Mouse (Mus musculus): Measurements from ENCODE around the gene Rtp1.

DNA sequence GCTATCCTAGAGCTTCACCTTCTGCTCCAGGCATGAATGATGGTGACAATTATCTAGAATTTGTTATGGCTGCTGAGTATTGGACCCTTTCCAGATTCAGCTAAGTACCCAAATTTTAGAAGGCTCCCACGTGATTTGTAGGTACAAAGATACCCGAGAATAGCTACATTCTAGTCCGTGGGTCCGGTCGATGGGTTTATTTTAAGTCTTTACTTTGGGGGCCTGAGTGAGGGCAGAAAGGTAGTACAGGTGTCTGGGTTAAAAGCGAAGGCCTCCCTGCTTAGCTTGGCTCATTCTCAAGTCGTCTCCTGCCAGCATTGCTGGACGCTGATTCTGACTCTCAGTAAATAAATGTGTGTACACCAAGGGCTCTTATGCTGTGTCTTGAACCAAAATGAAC lies 1.1 kb downstream of the Rtp1 start:
- TF ChIP-seq CTCF (IDR thresholded peaks at IDR 0.05; ENCODE audit: low read depth, low read length) (no peak), POLR2AphosphoS5 (IDR thresholded peaks at IDR 0.05; ENCODE audit: insufficient replicate concordance, low read depth, low read length) (no peak)
